Mouse (Mus musculus): Measurements from ENCODE around the gene Ggt5. TPM values are rescaled to one million over a fixed set of nuclear protein-coding genes. Genes with fewer than 3 reads are reported as not detected.

Gene Ggt5
- polyA plus RNA-seq, 1 experiment from 2014 or later = 4.0 TPM

GRCm38 (mm10) chr10:75552701-75553450 lies 36.3 kb upstream of the Ggt5 start:
- no peak for TF ChIP-seq CTCF (IDR thresholded peaks at IDR 0.05; ENCODE audit: low read depth)
- no peak for ATAC-seq
- Histone ChIP-seq H3K4me1 (replicated peaks; ENCODE audit: control insufficient read depth, insufficient read depth, low read length) (no peaks in the 10 kb centered on the region; the same call in 1 of the 2 replicates), H3K27me3 (replicated peaks; ENCODE audit: control insufficient read depth, insufficient read depth, low read length) (no peaks in the 10 kb centered on the region; the same call in 1 of the 2 replicates), H3K36me3 (ENCODE audit: control insufficient read depth, insufficient read depth) (no peaks in the 10 kb centered on the region), H3K9ac (ENCODE audit: low read depth, low read length) (no peak overlapping the region), H3K4me3 (ENCODE audit: low read depth, low read length) (no peak overlapping the region), H3K4me2 (replicated peaks; ENCODE audit: low read depth) (no peak overlapping the region), H3K9me3 (ENCODE audit: control insufficient read depth) (no peaks in the 10 kb centered on the region), H3K27ac (ENCODE audit: low read depth, low read length) (no peak overlapping the region)
- WGBS = 72% methylated on average over 13 of the region's 13 CpGs

GRCm38 (mm10) chr10:75554090-75554489 lies 35.0 kb upstream of the Ggt5 start:
- Histone ChIP-seq H3K9ac (ENCODE audit: low read depth, low read length) (no peak overlapping the region), H3K36me3 (ENCODE audit: control insufficient read depth, insufficient read depth) (no peaks in the 10 kb centered on the region), H3K27ac (ENCODE audit: low read depth, low read length) (no peak overlapping the region), H3K4me3 (ENCODE audit: low read depth, low read length) (no peak overlapping the region), H3K4me2 (replicated peaks; ENCODE audit: low read depth) (no peak overlapping the region), H3K27me3 (replicated peaks; ENCODE audit: control insufficient read depth, insufficient read depth, low read length) (peaks cover 7% of the 10 kb centered on the region; the same call in 1 of the 2 replicates), H3K4me1 (replicated peaks; ENCODE audit: control insufficient read depth, insufficient read depth, low read length) (no peaks in the 10 kb centered on the region; the same call in 1 of the 2 replicates), H3K9me3 (ENCODE audit: control insufficient read depth) (no peaks in the 10 kb centered on the region)
- ATAC-seq = peak; percentile 53; the same call in 1 of the 2 replicates
- 74% methylated on average over 8 of the region's 8 CpGs for WGBS
- no peak for TF ChIP-seq CTCF (IDR thresholded peaks at IDR 0.05; ENCODE audit: low read depth)

- Histone ChIP-seq H3K4me1 (replicated peaks; ENCODE audit: control insufficient read depth, insufficient read depth, low read length) (0 out of 2 replicates have a peak, but pooled peaks cover 5% of the 10 kb centered on the region), H3K27me3 (replicated peaks; ENCODE audit: control insufficient read depth, insufficient read depth, low read length) (peaks cover 21% of the 10 kb centered on the region), H3K36me3 (ENCODE audit: control insufficient read depth, insufficient read depth) (no peaks in the 10 kb centered on the region), H3K9ac (ENCODE audit: low read depth, low read length) (no peak overlapping the region), H3K27ac (ENCODE audit: low read depth, low read length) (no peak overlapping the region), H3K4me2 (replicated peaks; ENCODE audit: low read depth) (no peak overlapping the region), H3K4me3 (ENCODE audit: low read depth, low read length) (no peak overlapping the region), H3K9me3 (ENCODE audit: control insufficient read depth) (no peaks in the 10 kb centered on the region)
- TF ChIP-seq CTCF (IDR thresholded peaks at IDR 0.05; ENCODE audit: low read depth) = no peak
- no peak for ATAC-seq
- WGBS = 85% methylated on average over 6 of the region's 6 CpGs
These were observed 33.6 kb upstream of the Ggt5 start for GRCm38 (mm10) chr10:75555557-75555956.

- 60% methylated on average over 9 of the region's 9 CpGs for WGBS
- no peak overlapping the region for H3K9ac ChIP-seq (ENCODE audit: low read depth, low read length)
- no peaks in the 10 kb centered on the region for H3K9me3 ChIP-seq (ENCODE audit: control insufficient read depth)
- H3K36me3 ChIP-seq (ENCODE audit: control insufficient read depth, insufficient read depth) = no peaks in the 10 kb centered on the region
- ATAC-seq = no peak
- H3K4me3 ChIP-seq (ENCODE audit: low read depth, low read length) = no peak overlapping the region
- TF ChIP-seq CTCF (IDR thresholded peaks at IDR 0.05; ENCODE audit: low read depth) = no peak
- H3K27me3 ChIP-seq (replicated peaks; ENCODE audit: control insufficient read depth, insufficient read depth, low read length) = peaks cover 25% of the 10 kb centered on the region
- 0 out of 2 replicates have a peak, but pooled peaks cover 5% of the 10 kb centered on the region for H3K4me1 ChIP-seq (replicated peaks; ENCODE audit: control insufficient read depth, insufficient read depth, low read length)
- H3K4me2 ChIP-seq (replicated peaks; ENCODE audit: low read depth) = no peak overlapping the region
- no peak overlapping the region for H3K27ac ChIP-seq (ENCODE audit: low read depth, low read length)
These were observed 33.1 kb upstream of the Ggt5 start for GRCm38 (mm10) chr10:75556026-75556425.

- H3K27ac ChIP-seq (ENCODE audit: low read depth, low read length) = no peak overlapping the region
- no peaks in the 10 kb centered on the region for H3K9me3 ChIP-seq (ENCODE audit: control insufficient read depth)
- H3K27me3 ChIP-seq (replicated peaks; ENCODE audit: control insufficient read depth, insufficient read depth, low read length) = peaks cover 31% of the 10 kb centered on the region
- no peak for ATAC-seq
- no peak for TF ChIP-seq CTCF (IDR thresholded peaks at IDR 0.05; ENCODE audit: low read depth)
- no peak overlapping the region for H3K4me3 ChIP-seq (ENCODE audit: low read depth, low read length)
- H3K4me2 ChIP-seq (replicated peaks; ENCODE audit: low read depth) = no peak overlapping the region; the same call in 1 of the 2 replicates
- 0 out of 2 replicates have a peak, but pooled peaks cover 5% of the 10 kb centered on the region for H3K4me1 ChIP-seq (replicated peaks; ENCODE audit: control insufficient read depth, insufficient read depth, low read length)
- H3K9ac ChIP-seq (ENCODE audit: low read depth, low read length) = no peak overlapping the region
- H3K36me3 ChIP-seq (ENCODE audit: control insufficient read depth, insufficient read depth) = no peaks in the 10 kb centered on the region
- WGBS = 58% methylated on average over 3 of the region's 3 CpGs
These were observed 30.6 kb upstream of the Ggt5 start for GRCm38 (mm10) chr10:75558515-75558914.

GRCm38 (mm10) chr10:75559041-75559675 lies 30.0 kb upstream of the Ggt5 start:
- H3K36me3 ChIP-seq (ENCODE audit: control insufficient read depth, insufficient read depth) = no peaks in the 10 kb centered on the region
- H3K4me3 ChIP-seq (ENCODE audit: low read depth, low read length) = peak overlapping the region; percentile 54
- ATAC-seq = no peak
- peaks cover 31% of the 10 kb centered on the region for H3K27me3 ChIP-seq (replicated peaks; ENCODE audit: control insufficient read depth, insufficient read depth, low read length)
- H3K4me2 ChIP-seq (replicated peaks; ENCODE audit: low read depth) = peak overlapping the region; percentile 88
- WGBS = 9% methylated on average over 14 of the region's 14 CpGs
- TF ChIP-seq CTCF (IDR thresholded peaks at IDR 0.05; ENCODE audit: low read depth) = no peak
- 0 out of 2 replicates have a peak, but pooled peaks cover 5% of the 10 kb centered on the region for H3K4me1 ChIP-seq (replicated peaks; ENCODE audit: control insufficient read depth, insufficient read depth, low read length)
- no peaks in the 10 kb centered on the region for H3K9me3 ChIP-seq (ENCODE audit: control insufficient read depth)
- no peak overlapping the region for H3K27ac ChIP-seq (ENCODE audit: low read depth, low read length)
- H3K9ac ChIP-seq (ENCODE audit: low read depth, low read length) = no peak overlapping the region

All from intestine, postnatal 0 days (tissue).